Mouse (Mus musculus): ENCODE results near the gene Myl12a.
A peak's percentile ranks its signal among the peaks of the same experiment; 100 is the strongest.

DNA sequence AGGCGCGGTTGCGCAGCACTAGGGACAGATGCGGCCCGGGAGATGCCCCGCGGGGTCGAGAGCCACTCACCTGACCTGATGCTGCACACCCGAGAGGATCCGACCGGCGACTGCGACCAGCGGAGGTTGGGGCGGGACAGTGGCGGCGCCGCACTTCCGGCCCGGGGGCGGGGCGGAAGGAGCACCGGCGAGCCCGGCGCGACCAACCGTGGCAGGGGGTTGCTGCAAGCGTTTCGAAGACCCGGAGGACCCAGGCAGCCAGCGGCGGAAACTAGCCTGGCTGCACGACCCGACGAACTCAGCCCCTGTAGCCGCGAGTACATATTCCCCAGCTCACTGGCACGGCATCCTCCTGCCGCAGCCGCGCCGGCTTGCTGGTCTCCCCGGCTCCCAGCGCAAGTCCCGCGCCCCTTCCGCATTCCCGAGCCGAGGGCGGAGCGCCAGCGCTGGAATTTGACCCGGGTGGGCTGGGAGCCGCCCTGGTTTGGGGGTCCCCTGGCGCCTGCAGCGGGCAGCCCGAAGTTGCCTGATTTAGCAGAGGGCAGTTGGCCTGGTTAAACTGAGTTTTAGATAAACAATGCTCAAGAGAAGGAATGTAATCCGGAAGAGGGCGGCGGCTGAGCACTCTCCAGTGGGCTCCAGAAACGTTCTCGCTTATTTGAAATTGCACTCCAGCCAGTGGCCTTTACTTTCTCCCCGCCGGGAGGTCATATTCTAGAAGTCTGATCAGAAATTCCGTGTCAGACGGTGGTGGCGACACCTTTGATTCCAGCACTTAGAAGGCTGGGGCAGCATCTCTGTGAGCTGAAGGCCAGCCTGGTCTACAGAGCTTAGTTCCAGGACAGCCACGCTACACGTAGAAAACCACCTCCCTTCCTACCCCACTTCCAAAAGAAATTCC lies 12.0 kb downstream of the Myl12a start:
- TF ChIP-seq CTCF (IDR thresholded peaks at IDR 0.05; ENCODE audit: low read depth) (no peak), EP300 (IDR thresholded peaks at IDR 0.05; ENCODE audit: low read depth) (peak; percentile 20; the same call in 1 of the 2 replicates)

All from liver, postnatal 0 days (tissue).